Mouse (Mus musculus) liver, postnatal 0 days (tissue): Measurements from ENCODE around the gene Grin2d. TPM values are rescaled to one million over a fixed set of nuclear protein-coding genes. Genes with fewer than 3 reads are reported as not detected.
A peak's percentile ranks its signal among the peaks of the same experiment; 100 is the strongest.

Experiments
- ATAC-seq: fragments of 200-750 bp; cut with Nextera tagmentation; 2 replicates; pipeline ENCODE4 v1.8.0; 2017; ENCODE audit warnings: mild to moderate bottlenecking, moderate library complexity
- DNase-seq: peaks from one replicate; pipeline ENCODE4 v3.0.0-alpha.2; 2016
- H3K27ac ChIP-seq: fragments of 300-500 bp; sonication (generic); 2 replicates; pipeline ENCODE4 v1.5.1; 2014; ENCODE audit warnings: antibody characterized with exemption, moderate library complexity, mild to moderate bottlenecking, low read depth
- H3K27me3 ChIP-seq: fragments of 300-500 bp; sonication (generic); 2 replicates; pipeline ENCODE4 v1.6.1; 2014; ENCODE audit warnings: low read length, control low read depth, mixed read lengths; ENCODE audit not compliant: insufficient read depth
- H3K36me3 ChIP-seq: fragments of 300-500 bp; sonication (generic); replicated peaks from 2 replicates; pipeline ENCODE4 v1.6.1; 2014; ENCODE audit warnings: mild to moderate bottlenecking, control low read depth, low read length, moderate library complexity, mixed read lengths; ENCODE audit not compliant: insufficient read depth
- H3K4me1 ChIP-seq: fragments of 300-500 bp; sonication (generic); 2 replicates; pipeline ENCODE4 v1.6.1; 2014; ENCODE audit warnings: antibody characterized with exemption, mild to moderate bottlenecking, control low read depth; ENCODE audit not compliant: insufficient read depth
- H3K4me2 ChIP-seq: fragments of 300-500 bp; sonication (generic); 2 replicates; pipeline ENCODE4 v1.6.1; 2014; ENCODE audit warnings: low read depth, mild to moderate bottlenecking, low read length, moderate library complexity, mixed read lengths
- H3K4me3 ChIP-seq: fragments of 300-500 bp; sonication (generic); 2 replicates; pipeline ENCODE4 v1.5.1; 2014; ENCODE audit warnings: low read depth, low read length
- H3K9ac ChIP-seq: fragments of 300-500 bp; sonication (generic); replicated peaks from 2 replicates; pipeline ENCODE4 v1.6.1; 2014; ENCODE audit warnings: mild to moderate bottlenecking, moderate library complexity
- H3K9me3 ChIP-seq: fragments of 300-500 bp; sonication (generic); 2 replicates; pipeline ENCODE4 v1.6.1; 2016; ENCODE audit warnings: mild to moderate bottlenecking, control low read depth, low read length, mixed read lengths
- CTCF ChIP-seq: sonication (generic); IDR thresholded peaks from 2 replicates; pipeline ENCODE4 v1.5.1; 2016; ENCODE audit warnings: antibody characterized with exemption, low read depth
- EP300 ChIP-seq: IDR thresholded peaks from 2 replicates; pipeline ENCODE4 v1.6.1; 2016; ENCODE audit warnings: antibody characterized with exemption, low read depth, mild to moderate bottlenecking
- WGBS: fragments of 180-500 bp; shearing (Covaris S2); extraction: QIAGEN DNeasy Blood & Tissue Kit; methylation state at CpG from one replicate; pipeline ENCODE4 v1.1.7; 2014; ENCODE audit not compliant: insufficient replicate concordance; 5-methylcytosine and 5-hydroxymethylcytosine counted together
- polyA plus RNA-seq: library from polyadenylated mRNA; unstranded; fragments of >200 nt; fragmentation: Nextera tagmentation; extraction: Ambion mirVana; gene quantifications from 2 replicates; pipeline ENCODE4 v1.2.1, GENCODE M21; 2015

Grin2d gene
- polyA plus RNA-seq, 1 experiment from 2014 or later, result 0.02 TPM

DNA sequence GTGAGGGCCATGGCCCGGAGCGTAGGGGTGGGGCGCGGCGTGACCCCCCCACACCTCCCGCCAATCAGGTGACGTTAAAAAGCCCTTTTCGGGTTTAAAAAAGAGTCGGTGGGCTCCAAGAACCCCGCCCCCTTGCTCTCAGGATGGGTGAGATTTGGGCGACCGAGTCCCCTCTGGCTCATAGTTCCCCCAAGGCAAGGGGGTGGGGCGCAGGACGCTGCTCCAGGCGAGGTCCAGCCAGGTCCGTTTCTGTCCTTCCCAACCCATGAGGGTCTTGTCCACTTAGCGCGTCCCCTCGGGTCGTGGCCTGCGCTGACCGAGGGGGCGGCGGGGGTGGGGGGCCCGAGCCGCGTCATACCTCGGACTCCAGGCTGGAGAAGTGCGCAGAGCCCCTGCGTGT, 45.8 kb downstream of the Grin2d start:
- Histone ChIP-seq H3K4me3 (no peak overlapping the region), H3K9ac (no peak overlapping the region), H3K9me3 (no peaks in the 10 kb centered on the region), H3K4me1 (peaks cover 14% of the 10 kb centered on the region), H3K27me3 (peaks cover 42% of the 10 kb centered on the region), H3K4me2 (peak overlapping the region; percentile 59; the same call in 1 of the 2 replicates), H3K36me3 (peaks cover 9% of the 10 kb centered on the region), H3K27ac (no peak overlapping the region)
- 13% methylated on average over 29 of the region's 30 CpGs for WGBS
- DNase-seq (no peak), ATAC-seq (no peak)
- TF ChIP-seq CTCF, result no peak
- TF ChIP-seq EP300, result no peak

- DNase-seq, result no peak
- no peak overlapping the region for H3K9ac ChIP-seq
- H3K36me3 ChIP-seq, result peaks cover 21% of the 10 kb centered on the region
- ATAC-seq, result no peak
- 18% methylated on average over 5 of the region's 5 CpGs for WGBS
- H3K27me3 ChIP-seq, result peaks cover 42% of the 10 kb centered on the region
- no peak for TF ChIP-seq EP300
- TF ChIP-seq CTCF, result no peak
- H3K27ac ChIP-seq, result no peak overlapping the region
- peak overlapping the region; percentile 89 for H3K4me3 ChIP-seq
- H3K4me1 ChIP-seq, result peaks cover 14% of the 10 kb centered on the region
- H3K4me2 ChIP-seq, result peak overlapping the region; percentile 82
- no peaks in the 10 kb centered on the region for H3K9me3 ChIP-seq
Observed at GRCm38 (mm10) chr7:45831128-45831525, 47.1 kb downstream of the Grin2d start.

- ATAC-seq (peak; percentile 90), DNase-seq (peak; percentile 87)
- Histone ChIP-seq H3K36me3 (peaks cover 25% of the 10 kb centered on the region), H3K27me3 (peaks cover 42% of the 10 kb centered on the region), H3K27ac (no peak within 1 kb of the TSS), H3K4me2 (peak within 1 kb of the TSS; percentile 82), H3K9ac (peak within 1 kb of the TSS; percentile 67), H3K4me1 (peaks cover 14% of the 10 kb centered on the region), H3K4me3 (peak within 1 kb of the TSS; percentile 89), H3K9me3 (no peaks in the 10 kb centered on the region)
- TF ChIP-seq EP300 (no peak), CTCF (no peak)
- under 1% methylated on average over 35 of the region's 35 CpGs for WGBS
Observed at GRCm38 (mm10) chr7:45830427-45831127, 47.6 kb downstream of the Grin2d start, which contains the start of gene Grwd1. Grwd1 (minus strand) TSS chr7:45830944.

- Histone ChIP-seq H3K4me2 (no peak overlapping the region), H3K27ac (no peak overlapping the region), H3K36me3 (peaks cover 31% of the 10 kb centered on the region), H3K4me1 (peaks cover 14% of the 10 kb centered on the region), H3K9ac (no peak overlapping the region), H3K9me3 (no peaks in the 10 kb centered on the region), H3K27me3 (peaks cover 7% of the 10 kb centered on the region), H3K4me3 (no peak overlapping the region)
- DNase-seq (no peak), ATAC-seq (no peak)
- TF ChIP-seq CTCF, result no peak
- no peak for TF ChIP-seq EP300
- 85% methylated on average over 7 of the region's 7 CpGs for WGBS
Observed at GRCm38 (mm10) chr7:45826631-45827030, 51.5 kb downstream of the Grin2d start.

DNA sequence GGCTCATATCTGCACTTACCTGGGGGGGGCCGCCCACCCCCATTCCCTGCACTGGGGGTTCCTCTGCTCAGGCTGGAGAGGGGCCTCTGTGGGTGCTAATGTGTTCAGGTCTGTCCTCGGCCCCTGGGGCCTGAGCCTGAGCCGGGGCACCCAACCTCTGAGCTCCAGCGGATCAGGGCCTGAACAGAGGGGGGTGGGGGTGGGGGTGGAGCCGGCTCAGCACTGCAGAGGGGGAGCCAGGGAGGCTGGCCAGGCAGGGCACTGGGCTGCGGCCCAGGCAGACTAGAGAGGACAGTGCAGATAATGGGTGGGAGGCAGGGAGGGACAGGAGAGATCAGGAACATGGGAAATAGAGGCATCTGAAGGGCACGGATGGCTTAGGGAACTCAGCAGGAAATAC, 53.6 kb downstream of the Grin2d start, which contains the start of gene Kcnj14:
Gene Kcnj14 (minus strand): TSS at position 185 of the 400 bp plus-strand sequence.
- ATAC-seq (no peak; the same call in 1 of the 2 replicates), DNase-seq (no peak)
- Histone ChIP-seq H3K4me1 (peaks cover under 1% of the 10 kb centered on the region), H3K9me3 (no peaks in the 10 kb centered on the region), H3K27ac (no peak within 1 kb of the TSS), H3K9ac (no peak within 1 kb of the TSS), H3K27me3 (0 out of 2 replicates have a peak, but pooled peaks cover 2% of the 10 kb centered on the region), H3K4me3 (no peak within 1 kb of the TSS), H3K4me2 (no peak within 1 kb of the TSS), H3K36me3 (peaks cover 31% of the 10 kb centered on the region)
- TF ChIP-seq CTCF (no peak), EP300 (no peak)
- 60% methylated on average over 7 of the region's 7 CpGs for WGBS

- H3K4me1 ChIP-seq, result no peaks in the 10 kb centered on the region
Observed at GRCm38 (mm10) chr7:45820913-45821312, 57.3 kb downstream of the Grin2d start.

More at GRCm38 (mm10) chr7:45820913-45821312, 57.3 kb downstream of the Grin2d start:
- ATAC-seq, result no peak
- Histone ChIP-seq H3K9me3 (no peaks in the 10 kb centered on the region), H3K27me3 (0 out of 2 replicates have a peak, but pooled peaks cover 2% of the 10 kb centered on the region), H3K4me3 (no peak overlapping the region), H3K4me2 (no peak overlapping the region), H3K27ac (no peak overlapping the region), H3K9ac (no peak overlapping the region), H3K36me3 (peaks cover 9% of the 10 kb centered on the region)
- TF ChIP-seq EP300 (no peak), CTCF (no peak)
- no peak for DNase-seq
